Mouse (Mus musculus): ENCODE data around the gene Nkain2.

Nkain2 gene

DNA sequence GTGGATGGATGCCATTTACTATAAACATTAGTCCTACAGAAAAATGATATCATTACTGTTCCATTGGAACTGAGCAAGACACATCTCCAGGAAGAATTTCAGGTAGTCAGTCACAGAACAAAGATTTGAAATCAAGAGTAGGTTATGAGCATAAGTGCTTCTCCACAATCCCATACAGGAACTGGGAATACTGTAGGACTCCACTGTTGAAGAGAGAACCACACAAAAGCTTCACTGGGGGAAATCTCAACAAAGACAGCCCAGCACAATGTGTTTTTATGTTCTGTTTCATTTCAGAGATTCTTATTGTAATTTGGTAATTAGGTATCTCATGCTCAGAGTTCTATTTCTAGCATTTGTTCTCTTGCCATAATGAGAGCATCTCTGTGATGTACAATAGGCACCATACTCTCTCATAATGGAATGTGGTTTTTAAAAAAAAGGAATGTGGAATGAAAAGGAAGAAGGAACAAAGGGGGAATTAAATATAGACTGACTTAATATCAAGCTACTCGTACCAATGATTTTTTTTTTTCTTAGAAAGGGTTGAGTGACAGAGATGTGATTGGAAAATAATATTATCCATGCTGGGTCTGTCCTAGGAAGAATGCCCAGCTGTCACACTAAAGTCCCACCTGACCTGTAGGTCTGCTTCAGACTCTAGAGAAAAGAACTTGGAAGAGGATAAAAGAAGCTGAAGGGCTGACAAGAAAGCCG, 313.5 kb downstream of the Nkain2 start:
- DNase-seq, result no peak

DNA sequence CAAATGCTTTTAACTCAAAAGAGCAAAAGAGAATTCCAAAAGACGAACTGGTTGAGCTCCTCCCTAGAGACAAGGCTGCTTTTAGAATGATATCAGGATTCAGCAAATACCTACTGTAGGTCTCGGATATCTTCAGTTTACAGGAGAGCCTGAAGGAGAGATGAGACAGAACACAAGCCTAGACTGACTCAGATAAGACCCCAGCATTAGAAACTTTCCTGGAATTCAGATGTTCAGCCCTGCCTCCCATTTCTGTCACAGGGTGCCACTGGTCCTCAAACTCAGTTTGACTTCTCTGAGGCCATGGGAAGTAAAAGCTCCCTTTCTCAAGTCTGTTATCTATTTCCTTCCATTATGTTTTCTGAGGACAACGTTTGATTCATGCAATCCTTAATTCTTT, 332.6 kb downstream of the Nkain2 start:
- DNase-seq, result no peak

DNA sequence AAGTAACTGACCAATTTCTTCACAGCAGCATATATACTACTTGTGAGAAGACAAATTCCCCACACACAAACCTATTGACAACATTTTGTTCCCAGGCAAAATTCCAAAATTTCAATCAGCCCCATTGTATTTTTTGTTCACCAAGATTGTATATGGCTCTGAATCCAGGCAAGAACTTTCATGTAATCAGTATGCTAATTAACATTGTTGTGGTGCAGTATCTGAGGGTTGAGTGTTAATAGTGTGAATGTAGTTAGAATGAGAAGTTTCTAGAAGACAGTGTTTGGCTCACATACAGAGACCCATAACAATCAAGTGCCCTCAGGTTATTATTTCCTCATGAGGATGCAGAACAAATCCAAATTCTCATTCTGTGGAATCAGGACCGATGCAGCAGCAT, 354.2 kb downstream of the Nkain2 start:
- DNase-seq, result no peak

DNA sequence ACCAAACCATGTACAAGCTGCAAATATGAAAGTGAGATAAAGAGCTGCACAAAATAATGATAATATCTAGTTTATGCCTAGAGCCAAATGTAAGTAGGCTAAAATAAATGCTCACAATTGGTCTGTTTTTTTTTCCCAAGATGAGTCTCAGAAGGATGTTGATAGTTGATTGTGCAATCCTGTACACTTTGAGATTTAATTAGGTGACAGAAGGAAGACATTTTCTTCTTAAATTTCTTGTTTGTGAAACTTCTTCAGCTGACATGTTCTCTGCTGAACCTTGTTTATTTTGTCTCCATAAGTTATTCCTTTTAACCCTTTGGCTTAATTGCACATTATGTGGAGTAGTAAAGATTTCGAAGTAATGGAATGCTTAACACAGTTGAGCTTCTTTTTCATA, 379.4 kb downstream of the Nkain2 start:
- DNase-seq, result no peak

DNA sequence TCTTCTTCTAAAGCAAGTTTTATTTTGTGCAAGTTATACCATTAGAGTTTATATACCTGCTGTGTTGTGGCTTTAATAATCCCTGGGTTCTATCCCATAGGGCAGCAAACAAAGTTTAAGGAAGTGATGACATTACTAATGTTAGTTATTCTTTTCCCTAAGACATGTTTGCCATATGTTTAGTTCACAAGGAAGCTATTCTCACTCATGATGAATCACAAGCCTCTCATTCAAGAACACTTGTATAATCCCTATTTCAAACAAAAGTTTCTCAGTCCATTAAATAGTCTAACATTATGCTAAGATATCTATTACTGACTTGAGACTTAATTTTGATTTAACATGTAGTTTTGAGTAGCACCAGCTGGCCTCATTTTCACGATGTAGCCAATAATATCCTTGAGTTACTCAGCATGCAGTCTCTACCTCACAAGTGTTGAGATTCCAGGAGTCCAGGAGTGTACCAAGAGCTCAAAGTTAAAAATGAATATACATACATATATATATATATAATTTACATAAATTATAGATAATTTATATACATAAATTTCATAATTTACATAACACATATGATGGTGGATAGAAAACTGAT, 395.6 kb downstream of the Nkain2 start:
- DNase-seq, result no peak

DNA sequence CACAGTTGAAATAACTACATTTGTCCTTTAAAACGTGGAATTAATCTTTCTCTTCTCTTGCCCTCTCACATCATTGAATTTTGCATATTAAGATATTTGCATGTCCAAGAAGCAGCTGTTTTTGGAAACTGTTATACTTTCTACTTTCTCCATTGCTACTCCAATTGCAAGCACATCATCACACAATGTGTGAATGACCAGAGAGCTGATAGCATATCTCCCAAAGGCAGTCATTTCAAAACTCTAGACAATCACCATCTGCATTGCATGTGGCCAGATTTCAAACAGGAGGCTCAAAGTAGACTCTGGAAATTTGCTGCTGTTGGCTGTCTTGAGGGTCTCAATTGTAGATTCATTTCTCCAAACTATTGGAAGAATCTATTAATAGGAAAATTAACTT, 396.7 kb downstream of the Nkain2 start:
- no peak for DNase-seq

DNA sequence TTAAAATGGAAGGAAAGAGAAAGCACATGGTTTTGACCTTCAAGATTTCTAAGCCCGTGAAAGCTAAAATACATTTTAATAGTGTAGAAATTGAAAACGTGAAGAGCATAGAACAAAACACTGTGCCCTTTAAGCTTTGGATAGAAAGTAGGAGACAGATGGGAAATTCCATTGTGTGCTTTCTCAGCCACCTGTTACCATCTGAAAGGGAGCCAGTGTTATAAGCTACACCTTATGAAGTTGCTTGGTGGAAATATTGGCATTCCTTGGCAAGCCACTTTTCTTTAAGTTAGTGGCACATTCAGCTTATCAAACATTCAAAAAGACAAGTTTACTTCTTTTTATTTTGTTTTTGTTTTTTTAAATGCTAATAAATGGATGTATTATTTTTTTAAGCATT, 427.5 kb downstream of the Nkain2 start:
- no peak for DNase-seq

DNA sequence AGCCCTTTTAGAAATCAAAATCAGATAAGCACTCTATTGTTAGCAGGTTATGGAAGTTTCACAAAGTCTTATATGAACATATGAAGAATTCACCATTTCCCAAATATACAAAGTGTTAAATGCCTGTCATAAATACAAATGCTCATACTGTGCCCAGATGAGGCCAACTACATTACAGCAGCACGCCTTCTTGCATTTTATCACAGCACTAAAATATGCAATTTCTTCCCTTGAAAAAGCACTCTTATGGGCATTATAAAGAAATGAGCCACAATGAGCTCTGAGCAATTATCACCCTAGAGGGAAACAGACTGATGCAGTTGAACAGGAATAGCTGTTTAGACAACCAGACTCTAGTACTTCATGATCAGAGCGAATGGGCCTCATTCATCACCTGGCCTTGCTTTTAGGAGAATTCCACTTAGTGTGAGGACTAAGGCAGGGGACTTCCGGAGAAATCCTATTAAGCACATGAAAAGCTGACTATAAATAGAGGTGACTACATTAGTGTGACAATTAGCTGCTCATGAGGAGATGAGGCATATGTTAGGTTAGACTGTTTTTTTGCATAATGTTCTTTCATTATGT, 450.2 kb downstream of the Nkain2 start:
- no peak for DNase-seq

GRCm38 (mm10) chr10:32414228-32414627, 476.0 kb downstream of the Nkain2 start:
- no peak for DNase-seq

DNA sequence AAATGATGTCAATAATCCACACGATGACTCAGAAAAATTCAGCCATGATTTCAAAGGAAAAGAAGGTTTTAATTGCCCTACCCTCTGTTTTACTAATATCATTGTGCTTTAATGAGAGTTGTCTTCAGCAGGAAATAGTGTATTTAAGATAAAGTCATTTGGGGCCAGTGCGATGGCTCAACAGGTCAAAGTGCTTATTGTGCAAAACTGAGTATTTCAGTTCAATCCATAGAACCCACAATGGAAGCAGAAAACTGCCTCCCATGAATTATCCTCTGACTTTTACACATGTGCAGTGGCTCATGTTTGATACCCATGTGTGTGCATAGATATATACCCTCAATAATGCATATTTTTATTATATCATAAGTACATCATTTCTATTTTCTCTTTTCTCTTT, 478.9 kb downstream of the Nkain2 start:
- no peak for DNase-seq

DNA sequence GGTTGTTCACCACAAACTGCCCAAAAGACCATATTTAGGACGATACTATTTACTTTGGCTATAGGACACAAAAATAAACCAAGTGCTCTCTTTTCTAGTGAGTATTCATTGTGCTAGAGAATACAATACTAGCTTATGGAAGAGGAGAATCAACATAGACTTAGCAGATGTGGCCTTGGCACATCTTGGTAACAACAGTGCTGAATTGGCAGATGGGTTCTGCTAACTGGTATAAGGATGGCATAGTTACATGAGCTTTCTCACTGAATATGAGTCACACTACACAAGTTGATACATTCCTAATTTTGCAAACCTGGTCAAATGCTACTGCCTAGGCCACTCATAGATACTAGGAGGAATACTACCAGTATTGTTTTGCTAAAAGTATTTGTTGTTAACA, 489.3 kb downstream of the Nkain2 start:
- DNase-seq, result no peak

DNA sequence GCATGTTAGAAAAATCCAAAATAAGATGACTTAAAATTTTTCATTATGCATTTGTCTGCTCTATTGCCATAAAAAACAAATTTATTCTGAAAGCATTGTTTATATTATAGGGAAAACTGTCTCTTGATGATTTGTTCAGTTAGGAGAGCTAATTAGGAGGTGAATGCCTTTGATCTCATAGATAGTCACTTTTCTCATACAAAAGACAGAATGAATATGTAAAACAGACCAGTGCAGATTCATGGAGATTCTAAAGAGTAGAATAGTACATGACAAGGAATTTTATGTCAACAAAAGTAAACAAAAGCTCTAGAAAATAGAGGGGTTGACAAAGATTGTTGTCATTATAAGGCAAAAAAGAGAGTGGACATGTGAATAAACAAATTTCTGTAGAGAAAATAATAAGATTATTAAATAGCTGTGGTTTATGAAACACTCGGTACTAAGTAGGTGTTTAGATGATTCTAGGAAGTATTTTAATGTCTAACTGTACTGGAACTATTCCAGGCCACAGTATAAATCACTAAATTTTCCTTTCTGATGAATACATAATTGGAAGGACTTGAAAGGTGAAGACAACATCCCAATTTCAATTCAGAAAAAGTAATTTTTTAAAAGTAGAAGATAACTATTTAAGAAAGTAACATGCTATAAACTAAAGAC, 496.3 kb downstream of the Nkain2 start:
- no peak for DNase-seq

DNA sequence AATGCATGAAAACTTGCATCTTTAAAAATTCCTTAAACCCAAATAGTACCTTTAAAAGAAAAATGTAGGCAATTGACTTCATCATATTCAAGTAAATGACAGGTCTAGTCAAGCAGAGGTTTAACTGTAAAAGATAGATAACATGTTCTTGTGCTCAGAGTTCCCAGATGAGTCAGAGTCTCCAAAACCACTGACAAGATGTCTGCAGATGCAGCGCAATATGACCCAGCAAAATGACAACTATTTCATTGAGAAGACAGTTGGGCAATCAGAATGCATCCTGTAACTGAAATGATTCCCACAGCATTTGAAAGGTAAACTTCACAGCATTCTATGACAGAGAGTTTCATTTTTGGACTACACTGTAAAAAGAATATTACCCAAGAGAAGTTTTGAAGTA, 496.9 kb downstream of the Nkain2 start:
- no peak for DNase-seq

DNA sequence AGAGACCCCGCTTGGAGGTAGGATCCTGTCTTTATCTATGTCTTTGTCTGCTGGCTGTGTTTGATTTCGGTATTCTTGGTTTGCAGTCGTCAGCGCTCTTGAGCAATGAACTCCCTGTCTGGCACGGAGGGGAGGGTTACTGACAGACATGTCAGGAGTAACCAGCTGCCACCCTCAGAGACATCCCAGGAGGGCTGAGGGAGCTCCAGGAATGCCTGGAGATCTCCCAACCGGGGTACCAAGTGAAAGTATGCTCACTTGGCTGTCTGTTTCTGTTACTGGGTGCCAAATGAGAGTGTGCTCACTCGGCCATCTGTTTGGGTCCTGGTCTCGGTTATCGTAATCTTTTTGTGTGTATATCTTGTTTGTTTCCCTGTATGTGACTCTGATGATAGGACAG, 577.5 kb downstream of the Nkain2 start:
- no peak for DNase-seq

DNA sequence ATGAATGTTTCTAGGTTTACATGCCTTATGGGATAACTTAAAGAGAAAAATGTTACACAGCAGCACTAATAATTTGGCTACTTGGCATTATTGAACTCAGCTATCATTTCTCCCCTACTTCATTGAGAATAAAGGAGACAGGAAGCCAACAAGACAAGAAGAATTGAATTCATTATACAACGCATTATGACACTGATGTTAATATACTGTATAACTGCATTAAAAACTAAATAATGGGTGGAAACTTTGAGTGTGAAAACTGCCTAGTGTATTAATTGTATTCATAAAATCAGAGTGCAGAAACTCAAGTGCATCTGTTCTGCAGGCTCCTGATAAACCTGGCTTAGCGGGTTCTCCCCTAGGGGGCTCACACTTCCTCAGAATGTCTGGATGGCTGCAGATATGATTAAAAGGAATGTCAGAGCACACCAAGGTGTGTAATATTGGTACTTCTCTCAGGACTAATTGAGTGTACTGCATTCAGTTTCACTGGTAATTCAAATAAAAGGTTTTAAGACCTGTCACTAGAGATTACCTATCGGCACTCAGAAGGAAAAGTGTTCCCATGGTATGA, 589.2 kb downstream of the Nkain2 start:
- no peak for DNase-seq

DNA sequence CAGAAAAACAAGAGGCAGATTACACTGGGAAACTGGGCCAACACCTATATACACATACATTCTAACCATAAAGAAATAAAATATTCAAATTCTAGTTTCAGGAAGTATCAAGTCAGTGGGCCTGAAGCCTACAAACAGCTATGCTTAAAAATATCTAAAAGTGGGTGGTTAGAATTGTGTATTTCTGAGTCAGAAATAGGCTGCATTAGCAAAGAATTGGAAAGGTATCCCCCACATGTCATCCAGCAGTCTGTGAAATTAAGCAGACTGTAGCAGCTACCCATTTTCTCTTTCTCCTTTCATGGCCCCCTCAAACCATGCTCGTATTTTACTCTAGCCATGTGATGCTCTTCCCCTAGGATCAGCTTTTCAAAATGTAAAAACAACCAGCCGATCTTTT, 599.8 kb downstream of the Nkain2 start:
- DNase-seq, result no peak

GRCm38 (mm10) chr10:32283690-32284089, 606.6 kb downstream of the Nkain2 start:
- DNase-seq, result no peak

GRCm38 (mm10) chr10:32243266-32243882, 646.9 kb downstream of the Nkain2 start:
- no peak for DNase-seq

- DNase-seq, result no peak
These were observed 649.1 kb downstream of the Nkain2 start for GRCm38 (mm10) chr10:32241168-32241567.

- DNase-seq, result no peak
These were observed 707.3 kb downstream of the Nkain2 start for GRCm38 (mm10) chr10:32182951-32183350.

- no peak for DNase-seq
These were observed 798.9 kb downstream of the Nkain2 start for GRCm38 (mm10) chr10:32091354-32091753.

DNA sequence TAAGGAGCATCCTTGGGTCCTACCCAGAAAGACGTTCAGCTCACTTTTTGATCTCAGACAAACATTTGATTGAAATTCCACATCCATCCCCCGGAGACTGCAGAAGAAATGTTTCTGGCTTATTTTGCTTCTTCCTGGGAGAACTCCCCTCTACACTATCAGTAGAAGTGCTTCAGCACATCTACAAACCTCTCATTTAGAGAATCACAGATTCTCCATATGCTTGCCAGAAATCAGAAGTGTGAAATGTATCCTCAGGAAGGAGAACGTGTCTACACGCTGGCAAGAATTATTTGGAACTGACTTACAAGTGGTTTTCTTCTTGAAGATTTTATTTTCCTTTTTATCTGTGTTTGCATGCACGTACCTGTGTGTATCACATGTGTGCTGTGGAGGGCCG, 829.9 kb downstream of the Nkain2 start:
- DNase-seq, result no peak

GRCm38 (mm10) chr10:32058251-32058650, 832.0 kb downstream of the Nkain2 start:
- DNase-seq, result no peak
